Mouse (Mus musculus): ENCODE results near the gene Foxf1. TPM values are rescaled to one million over a fixed set of nuclear protein-coding genes. Genes with fewer than 3 reads are reported as not detected.

Gene Foxf1
- polyA plus RNA-seq, 2 experiments from 2014 or later: 0.22 TPM; not detected in 1

- ATAC-seq: no peak
These were observed 46.3 kb downstream of the Foxf1 start for GRCm38 (mm10) chr8:121130522-121130921.

GRCm38 (mm10) chr8:121132961-121133513 is 48.9 kb downstream of the Foxf1 start:
- no peak for ATAC-seq

GRCm38 (mm10) chr8:121134102-121134501 is 49.9 kb downstream of the Foxf1 start:
- no peak for ATAC-seq

GRCm38 (mm10) chr8:121134512-121134911 is 50.3 kb downstream of the Foxf1 start:
- no peak for ATAC-seq

GRCm38 (mm10) chr8:121136856-121137255 is 52.7 kb downstream of the Foxf1 start:
- no peak for ATAC-seq

Other genes with a start within 250 kb of the Foxf1 start
- gene Mthfsd, start 24.0 kb downstream of the Foxf1 start, polyA plus RNA-seq (2017; shearing (Covaris generic)): 10 to 100 TPM; 19.7 to 36.8 TPM
- not detected for gene Foxc2, start 31.8 kb downstream of the Foxf1 start, polyA plus RNA-seq (2017; shearing (Covaris generic))
- not detected for gene Foxl1, start 43.6 kb downstream of the Foxf1 start, polyA plus RNA-seq (2017; shearing (Covaris generic))

Data from CD4-positive, CD25-positive, alpha-beta regulatory T cell, adult 4 months (primary cell).